Mouse (Mus musculus) adrenal gland, postnatal 36 days (tissue): Measurements from ENCODE around the gene Lmf2. TPM values are rescaled to one million over a fixed set of nuclear protein-coding genes. Genes with fewer than 3 reads are reported as not detected.

Experiments used
- DNase-seq, 2 experiments: peaks; one replicate each; pipeline ENCODE4 v3.0.0; 2021; ENCODE audit warnings: mixed read lengths in 1 of 2
- total RNA-seq, 2 experiments: library from RNA; stranded (reverse); gene quantifications; 2 replicates each; pipeline ENCODE4 v1.2.3; 2021

Gene Lmf2
- total RNA-seq, 2 experiments from 2014 or later: 36.8 to 38.2 TPM

- no peak for DNase-seq
Observed at GRCm38 (mm10) chr15:89372536-89372935, 17.1 kb upstream of the Lmf2 start.

GRCm38 (mm10) chr15:89372068-89372467, 16.6 kb upstream of the Lmf2 start:
- DNase-seq: no peak

- DNase-seq: no peak
Observed at GRCm38 (mm10) chr15:89365141-89365551, 9.7 kb upstream of the Lmf2 start.

GRCm38 (mm10) chr15:89363051-89363450, 7.6 kb upstream of the Lmf2 start:
- no peak for DNase-seq

- no peak for DNase-seq
Observed at GRCm38 (mm10) chr15:89358784-89359183, 3.3 kb upstream of the Lmf2 start.

GRCm38 (mm10) chr15:89356372-89356771, 913 bp upstream of the Lmf2 start:
- DNase-seq: peak; percentile 73 to 81

GRCm38 (mm10) chr15:89354455-89354854, 1.0 kb downstream of the Lmf2 start:
- no peak for DNase-seq

GRCm38 (mm10) chr15:89353837-89354236, 1.6 kb downstream of the Lmf2 start:
- DNase-seq: no peak

GRCm38 (mm10) chr15:89352795-89353194, 2.7 kb downstream of the Lmf2 start:
- no peak for DNase-seq

GRCm38 (mm10) chr15:89352054-89352453, 3.4 kb downstream of the Lmf2 start:
- no peak for DNase-seq

GRCm38 (mm10) chr15:89351302-89351701, 4.2 kb downstream of the Lmf2 start:
- no peak for DNase-seq

- DNase-seq: peak in 1 of 2 experiments; percentile 10
Observed at GRCm38 (mm10) chr15:89350447-89350846, 5.0 kb downstream of the Lmf2 start.

GRCm38 (mm10) chr15:89343325-89343724, 12.1 kb downstream of the Lmf2 start:
- no peak for DNase-seq

GRCm38 (mm10) chr15:89341678-89342077, 13.8 kb downstream of the Lmf2 start:
- DNase-seq: no peak

GRCm38 (mm10) chr15:89340136-89340535, 15.3 kb downstream of the Lmf2 start:
- DNase-seq: no peak

GRCm38 (mm10) chr15:89339696-89340095, 15.8 kb downstream of the Lmf2 start:
- DNase-seq: no peak

- no peak for DNase-seq
Observed at GRCm38 (mm10) chr15:89336422-89336821, 19.0 kb downstream of the Lmf2 start.

GRCm38 (mm10) chr15:89334774-89335537, 20.5 kb downstream of the Lmf2 start:
- DNase-seq: no peak

GRCm38 (mm10) chr15:89334271-89334670, 21.2 kb downstream of the Lmf2 start, which contains the start of gene Miox:
Miox (plus strand) TSS chr15:89334398.
- DNase-seq: no peak

- no peak for DNase-seq
Observed at GRCm38 (mm10) chr15:89326441-89326840, 29.0 kb downstream of the Lmf2 start.

GRCm38 (mm10) chr15:89323656-89324055, 31.8 kb downstream of the Lmf2 start:
- no peak for DNase-seq

GRCm38 (mm10) chr15:89322670-89323522, 32.6 kb downstream of the Lmf2 start, which contains the start of gene Adm2:
Adm2 (plus strand) TSS chr15:89322720.
- no peak for DNase-seq

GRCm38 (mm10) chr15:89321264-89321663, 34.2 kb downstream of the Lmf2 start:
- no peak for DNase-seq
